Mouse (Mus musculus) bone marrow macrophage, adult 2 months (primary cell): ENCODE measurements around the gene Epc2.

Experiments
- CTCF ChIP-seq: IDR thresholded peaks from 2 replicates; pipeline ENCODE4 v1.5.1; 2012; ENCODE audit warnings: low read depth, mild to moderate bottlenecking, low read length, moderate library complexity
- POLR2A ChIP-seq: IDR thresholded peaks from 2 replicates; pipeline ENCODE4 v1.6.1; 2012; ENCODE audit warnings: mild to moderate bottlenecking, low read depth, low read length, borderline replicate concordance

GRCm38 (mm10) chr2:49594886-49595285 lies 143.6 kb downstream of the Epc2 start:
- no peak for TF ChIP-seq POLR2A
- no peak for TF ChIP-seq CTCF
